Mouse (Mus musculus) forebrain, embryonic 13.5 days (tissue): ENCODE results near the gene Olfr747. TPM values are rescaled to one million over a fixed set of nuclear protein-coding genes. Genes with fewer than 3 reads are reported as not detected.
"Not testable (repeated sequence)": the region's sequence is repeated elsewhere in the genome, so short reads cannot be mapped to it uniquely, and the experiment has no call there.

Source experiments
- ATAC-seq: fragments of 200-750 bp; cut with Nextera tagmentation; 2 replicates; pipeline ENCODE4 v1.8.0; 2017
- H3K27ac ChIP-seq: fragments of 300-500 bp; sonication (generic); 2 replicates; pipeline ENCODE4 v1.5.1; 2015; ENCODE audit warnings: inconsistent platforms, mild to moderate bottlenecking, moderate library complexity
- H3K27me3 ChIP-seq: fragments of 300-500 bp; sonication (generic); 2 replicates; pipeline ENCODE4 v1.6.1; 2015; ENCODE audit warnings: mild to moderate bottlenecking, inconsistent platforms
- H3K36me3 ChIP-seq: fragments of 300-500 bp; sonication (generic); 2 replicates; pipeline ENCODE4 v1.6.1; 2015; ENCODE audit warnings: mild to moderate bottlenecking, inconsistent platforms; ENCODE audit not compliant: poor library complexity, severe bottlenecking
- H3K4me1 ChIP-seq: fragments of 300-500 bp; sonication (generic); 2 replicates; pipeline ENCODE4 v1.6.1; 2015; ENCODE audit warnings: inconsistent platforms
- H3K4me2 ChIP-seq: fragments of 300-500 bp; sonication (generic); 2 replicates; pipeline ENCODE4 v1.6.1; 2015; ENCODE audit warnings: inconsistent platforms, mild to moderate bottlenecking, moderate library complexity
- H3K4me3 ChIP-seq: fragments of 300-500 bp; sonication (generic); 2 replicates; pipeline ENCODE4 v1.5.1; 2015; ENCODE audit warnings: mild to moderate bottlenecking, inconsistent platforms
- H3K9ac ChIP-seq: fragments of 300-500 bp; sonication (generic); 2 replicates; pipeline ENCODE4 v1.6.1; 2015; ENCODE audit warnings: mild to moderate bottlenecking, inconsistent platforms
- H3K9me3 ChIP-seq: fragments of 300-500 bp; sonication (generic); replicated peaks from 2 replicates; pipeline ENCODE4 v1.6.1; 2016; ENCODE audit warnings: inconsistent platforms
- WGBS: fragments of 180-500 bp; shearing (Covaris S2); methylation state at CpG from one replicate; pipeline ENCODE4 v1.1.7; 2015; 5-methylcytosine and 5-hydroxymethylcytosine counted together
- polyA plus RNA-seq: library from polyadenylated mRNA; unstranded; fragments of >200 nt; fragmentation: Nextera tagmentation; extraction: Ambion mirVana; gene quantifications from 2 replicates; pipeline ENCODE4 v1.2.1, GENCODE M21; 2015

Gene Olfr747
- not detected in 2 replicates for polyA plus RNA-seq

DNA sequence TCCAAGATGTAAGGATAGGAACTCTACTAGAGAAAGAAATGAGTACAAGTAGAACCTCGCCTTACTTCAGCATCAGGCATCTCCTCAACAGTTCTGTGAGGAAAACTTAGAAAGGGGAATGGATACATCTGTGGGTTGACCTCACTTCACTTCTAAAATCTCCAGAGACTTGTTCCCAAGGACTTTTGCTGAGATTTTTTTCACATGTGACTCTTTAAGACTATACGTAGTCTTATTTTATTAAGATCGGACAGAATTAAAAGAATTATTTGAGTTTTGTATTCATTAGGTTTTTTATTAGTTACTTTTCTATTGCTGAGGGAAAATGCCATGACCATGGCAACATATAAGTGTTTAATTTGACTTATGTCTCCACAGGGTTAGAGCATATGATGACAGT, at the start of gene Olfr747:
Gene Olfr747, minus strand, starts transcription at position 101 of the 400 bp plus-strand sequence.
- H3K4me2 ChIP-seq = no peak within 1 kb of the TSS
- H3K36me3 ChIP-seq = no peaks in the 10 kb centered on the region
- no peak within 1 kb of the TSS for H3K9ac ChIP-seq
- H3K27me3 ChIP-seq = no peaks in the 10 kb centered on the region
- H3K27ac ChIP-seq = no peak within 1 kb of the TSS
- H3K4me1 ChIP-seq = no peaks in the 10 kb centered on the region
- H3K4me3 ChIP-seq = no peak within 1 kb of the TSS
- 91% methylated on average over 3 of the region's 3 CpGs for WGBS
- ATAC-seq = no peak
- no peaks in the 10 kb centered on the region for H3K9me3 ChIP-seq

DNA sequence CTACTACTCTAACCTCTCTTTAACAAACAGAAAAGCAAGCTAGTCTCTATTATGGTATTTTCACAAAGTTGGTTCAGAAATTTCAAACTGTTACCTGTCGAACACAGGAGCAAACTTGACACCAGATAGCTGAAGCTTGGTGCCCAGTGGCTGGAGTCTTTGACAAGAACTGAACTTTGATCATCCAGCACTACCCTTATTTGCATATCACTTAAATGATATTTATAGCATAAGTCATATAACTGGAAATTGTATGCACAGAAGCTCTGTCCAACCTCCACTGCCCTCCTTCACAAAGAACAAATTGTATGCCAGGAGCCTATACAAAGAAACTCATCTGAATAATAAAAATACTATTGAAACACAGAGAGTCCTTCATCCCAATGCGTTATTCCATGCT, 48.6 kb upstream of the Olfr747 start:
- Histone ChIP-seq H3K36me3 (no peaks in the 10 kb centered on the region), H3K4me2 (no peak overlapping the region), H3K4me3 (no peak overlapping the region), H3K9ac (no peak overlapping the region), H3K4me1 (no peaks in the 10 kb centered on the region), H3K27ac (no peak overlapping the region), H3K27me3 (no peaks in the 10 kb centered on the region), H3K9me3 (no peaks in the 10 kb centered on the region)
- WGBS = 74% methylated on average over 2 of the region's 2 CpGs
- ATAC-seq = no peak

DNA sequence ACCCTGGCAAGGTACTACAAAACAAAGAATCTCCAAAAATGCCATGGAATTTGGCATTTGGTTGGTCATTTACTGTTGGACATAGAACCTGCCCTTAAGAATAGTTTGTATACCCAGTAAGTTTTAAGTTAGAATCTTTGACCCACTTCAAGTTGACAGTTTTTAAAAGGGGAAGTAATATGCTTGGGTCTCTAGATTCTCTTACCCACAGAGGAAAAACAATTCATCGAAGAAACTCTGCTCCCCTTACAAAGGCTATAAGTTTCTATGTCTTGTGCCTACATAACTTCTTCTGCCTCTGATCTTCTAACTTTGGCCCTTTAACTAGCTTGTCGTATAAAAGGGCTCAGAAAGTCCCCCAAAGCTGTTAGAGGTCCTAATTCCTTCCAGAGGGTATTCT, 47.3 kb upstream of the Olfr747 start:
- H3K4me1 ChIP-seq = no peaks in the 10 kb centered on the region
- WGBS = 75% methylated on average over 2 of the region's 2 CpGs

DNA sequence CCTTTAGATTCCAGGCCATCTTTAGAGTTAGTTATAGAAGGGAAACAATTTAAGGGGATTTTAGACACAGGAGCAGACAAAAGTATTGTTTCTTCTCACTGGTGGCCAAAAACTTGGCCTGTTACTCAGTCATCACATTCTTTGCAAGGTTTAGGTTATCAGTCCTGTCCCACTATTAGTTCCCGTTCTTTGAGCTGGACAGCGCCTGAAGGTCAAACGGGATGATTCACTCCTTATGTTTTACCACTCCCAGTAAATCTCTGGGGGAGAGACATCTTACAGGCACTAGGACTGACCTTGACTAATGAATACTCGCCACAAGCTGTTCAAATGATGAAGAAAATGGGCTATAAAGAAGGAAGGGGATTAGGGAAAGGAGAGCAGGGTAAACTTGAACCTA, 29.4 kb upstream of the Olfr747 start:
- not testable (repeated sequence) for H3K4me1 ChIP-seq, H3K9me3 ChIP-seq, H3K36me3 ChIP-seq, H3K9ac ChIP-seq, ATAC-seq, H3K27me3 ChIP-seq, H3K4me3 ChIP-seq, H3K27ac ChIP-seq, H3K4me2 ChIP-seq
- WGBS = 81% methylated on average over 4 of the region's 4 CpGs

More for the DNA sequence above, 47.3 kb upstream of the Olfr747 start:
- Histone ChIP-seq H3K9me3 (no peaks in the 10 kb centered on the region), H3K9ac (no peak overlapping the region), H3K4me2 (no peak overlapping the region), H3K27me3 (no peaks in the 10 kb centered on the region), H3K4me3 (no peak overlapping the region), H3K27ac (no peak overlapping the region), H3K36me3 (no peaks in the 10 kb centered on the region)
- ATAC-seq = no peak

DNA sequence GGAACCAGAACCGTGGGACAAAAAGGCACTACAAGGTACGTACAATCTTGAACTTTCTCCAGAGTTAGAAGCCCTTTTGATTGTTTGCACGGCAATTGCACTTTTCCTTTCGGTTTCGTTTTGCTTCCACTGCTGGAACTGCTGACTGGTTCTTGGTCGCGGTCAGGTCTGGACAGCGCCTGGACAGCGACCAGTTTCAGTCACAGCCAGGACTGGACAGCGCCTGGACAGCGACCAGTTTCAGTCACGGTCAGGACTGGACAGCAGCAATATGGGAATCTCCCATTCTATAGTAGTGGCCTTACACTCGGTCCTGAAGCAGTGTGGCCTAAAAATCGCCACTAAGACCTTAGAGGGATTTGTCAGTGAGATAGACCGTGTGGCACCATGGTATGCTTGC, 26.9 kb upstream of the Olfr747 start:
- not testable (repeated sequence) for H3K9ac ChIP-seq, H3K27me3 ChIP-seq, H3K9me3 ChIP-seq, H3K4me3 ChIP-seq, H3K4me2 ChIP-seq, ATAC-seq, H3K4me1 ChIP-seq, H3K27ac ChIP-seq, H3K36me3 ChIP-seq
- WGBS = 93% methylated on average over 15 of the region's 15 CpGs

DNA sequence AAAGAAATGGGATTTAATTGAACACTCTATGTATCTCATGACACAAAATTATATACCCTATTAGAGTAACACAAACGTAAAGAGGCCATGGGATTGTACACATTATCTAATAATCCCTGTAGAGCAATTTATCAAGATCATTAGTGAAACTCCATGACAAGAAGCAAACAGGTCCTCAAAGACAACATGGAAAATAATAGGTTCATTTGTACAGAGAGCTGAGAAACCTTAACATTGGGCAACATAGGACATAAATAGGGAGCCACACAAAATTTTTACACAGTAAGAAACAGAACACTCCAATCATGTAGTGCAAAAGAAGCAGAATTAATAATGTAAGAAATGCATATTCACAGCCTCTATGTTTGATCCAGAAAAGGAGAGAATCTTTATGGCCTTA, 14.1 kb upstream of the Olfr747 start, which contains the start of gene Olfr748:
Gene Olfr748, plus strand, starts transcription at position 301 of the 400 bp plus-strand sequence.
- no peak for ATAC-seq

DNA sequence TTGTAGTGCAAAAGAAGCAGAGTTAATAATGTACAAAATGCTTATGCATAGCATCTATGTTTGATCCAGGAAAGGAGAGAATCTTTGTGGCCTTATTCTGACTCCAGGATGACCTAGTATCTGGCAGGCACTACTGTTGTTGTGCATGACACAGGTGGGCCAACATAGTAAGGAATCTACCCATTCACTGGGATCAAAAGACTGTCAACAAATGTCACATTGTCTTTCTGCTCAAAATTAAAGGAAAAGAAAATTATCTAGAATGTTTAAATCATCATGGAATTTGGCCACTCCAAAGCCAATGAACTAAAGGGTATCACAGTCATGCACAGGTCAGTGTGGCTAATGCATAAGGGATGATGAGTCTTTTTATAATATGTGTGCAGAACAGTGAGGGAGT, 46.2 kb downstream of the Olfr747 start, which contains the start of gene Olfr746:
Gene Olfr746, plus strand, starts transcription at position 301 of the 400 bp plus-strand sequence.
- no peak within 1 kb of the TSS for H3K4me2 ChIP-seq
- no peaks in the 10 kb centered on the region for H3K4me1 ChIP-seq
- no peak within 1 kb of the TSS for H3K4me3 ChIP-seq
- no peak within 1 kb of the TSS for H3K27ac ChIP-seq
- no peaks in the 10 kb centered on the region for H3K36me3 ChIP-seq
- no peak for ATAC-seq
- H3K27me3 ChIP-seq = no peaks in the 10 kb centered on the region
- no peak within 1 kb of the TSS for H3K9ac ChIP-seq
- H3K9me3 ChIP-seq = no peaks in the 10 kb centered on the region

More for the DNA sequence above, 14.1 kb upstream of the Olfr747 start, which contains the start of gene Olfr748:
- no peak within 1 kb of the TSS for H3K9ac ChIP-seq
- H3K9me3 ChIP-seq = no peaks in the 10 kb centered on the region
- H3K4me2 ChIP-seq = no peak within 1 kb of the TSS
- no peak within 1 kb of the TSS for H3K4me3 ChIP-seq
- H3K27ac ChIP-seq = no peak within 1 kb of the TSS
- H3K27me3 ChIP-seq = no peaks in the 10 kb centered on the region
- 63% methylated on average over 1 of the region's 1 CpGs for WGBS
- no peaks in the 10 kb centered on the region for H3K4me1 ChIP-seq
- H3K36me3 ChIP-seq = no peaks in the 10 kb centered on the region

DNA sequence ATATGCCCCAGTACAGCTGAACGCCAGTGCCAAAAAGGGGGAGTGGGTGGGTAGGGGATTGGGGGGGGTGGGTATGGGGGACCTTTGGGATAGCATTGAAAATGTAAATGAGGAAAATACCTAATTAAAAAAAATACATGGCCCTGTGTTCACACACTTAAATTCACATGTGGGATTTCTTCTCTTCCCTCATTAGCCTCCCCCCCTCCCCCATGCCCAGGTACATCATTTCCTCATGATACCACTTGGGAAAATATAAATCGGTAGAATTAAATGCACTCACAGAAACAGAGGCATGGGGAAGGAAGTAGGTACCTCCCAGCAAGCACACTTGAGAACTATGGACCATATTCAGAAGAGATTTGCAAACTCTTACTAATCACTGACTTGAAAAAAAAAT, 53.9 kb downstream of the Olfr747 start, which contains the start of gene Olfr745:
Gene Olfr745, plus strand, starts transcription at position 301 of the 400 bp plus-strand sequence.
- Histone ChIP-seq H3K4me1 (no peaks in the 10 kb centered on the region), H3K4me3 (no peak within 1 kb of the TSS), H3K9ac (no peak within 1 kb of the TSS), H3K9me3 (no peaks in the 10 kb centered on the region), H3K36me3 (no peaks in the 10 kb centered on the region), H3K27ac (no peak within 1 kb of the TSS), H3K27me3 (no peaks in the 10 kb centered on the region), H3K4me2 (no peak within 1 kb of the TSS)
- ATAC-seq = no peak
- WGBS = 89% methylated on average over 2 of the region's 2 CpGs

Other genes starting within 250 kb of the Olfr747 start
- not detected in 2 replicates for gene Olfr740, start 247.7 kb downstream of the Olfr747 start, polyA plus RNA-seq
- gene Olfr741, start 220.5 kb downstream of the Olfr747 start, polyA plus RNA-seq = not detected in 2 replicates
- gene Olfr742, start 189.6 kb downstream of the Olfr747 start, polyA plus RNA-seq = not detected in 2 replicates
- not detected in 2 replicates for gene Olfr743, start 171.4 kb downstream of the Olfr747 start, polyA plus RNA-seq
- gene Olfr744, start 78.3 kb downstream of the Olfr747 start, polyA plus RNA-seq = not detected in 2 replicates
- not detected in 2 replicates for gene Olfr745, start 53.8 kb downstream of the Olfr747 start, polyA plus RNA-seq
- not detected in 2 replicates for gene Olfr746, start 46.1 kb downstream of the Olfr747 start, polyA plus RNA-seq
- not detected in 2 replicates for gene Olfr748, start 14.2 kb upstream of the Olfr747 start, polyA plus RNA-seq
- not detected in 2 replicates for gene Olfr749, start 51.9 kb upstream of the Olfr747 start, polyA plus RNA-seq
- 128 and 130 TPM in 2 replicates for gene Ttc5, start 92.3 kb upstream of the Olfr747 start, polyA plus RNA-seq
- not detected in 2 replicates for gene Ccnb1ip1, start 114.5 kb upstream of the Olfr747 start, polyA plus RNA-seq
- 65.0 and 67.2 TPM in 2 replicates for gene Parp2, start 114.6 kb upstream of the Olfr747 start, polyA plus RNA-seq
- 1.9 and 3.5 TPM in 2 replicates for gene Tep1, start 177.4 kb upstream of the Olfr747 start, polyA plus RNA-seq
- gene Klhl33, start 204.3 kb upstream of the Olfr747 start, polyA plus RNA-seq = 0.12 and 0.29 TPM in 2 replicates
- 150 and 164 TPM in 2 replicates for gene Osgep, start 231.7 kb upstream of the Olfr747 start, polyA plus RNA-seq
- gene Apex1, start 231.8 kb upstream of the Olfr747 start, polyA plus RNA-seq = 355 and 364 TPM in 2 replicates
- 73.7 and 76.9 TPM in 2 replicates for gene Pip4p1, start 237.7 kb upstream of the Olfr747 start, polyA plus RNA-seq
- gene Pnp, start 237.9 kb upstream of the Olfr747 start, polyA plus RNA-seq = 33.2 and 35.4 TPM in 2 replicates